Mouse (Mus musculus) kidney, postnatal 0 days (tissue): ENCODE data around the gene Mst1. TPM values are rescaled to one million over a fixed set of nuclear protein-coding genes. Genes with fewer than 3 reads are reported as not detected.

Experiments used
- ATAC-seq: fragments of 200-750 bp; cut with Nextera tagmentation; replicated peaks from 2 replicates; pipeline ENCODE4 v1.8.0; 2017; ENCODE audit warnings: low read depth, moderate number of reproducible peaks, moderate TSS enrichment, moderate library complexity; ENCODE audit not compliant: low FRiP score
- DNase-seq: peaks from one replicate; pipeline ENCODE4 v3.0.0-alpha.2; 2016; ENCODE audit warnings: low spot score
- H3K27ac ChIP-seq: fragments of 300-500 bp; sonication (generic); 2 replicates; pipeline ENCODE4 v1.5.1; 2014; ENCODE audit warnings: mild to moderate bottlenecking
- H3K27me3 ChIP-seq: fragments of 300-500 bp; sonication (generic); 2 replicates; pipeline ENCODE4 v1.6.1; 2014; ENCODE audit warnings: low read length, mixed read lengths; ENCODE audit not compliant: insufficient read depth
- H3K36me3 ChIP-seq: fragments of 300-500 bp; sonication (generic); 2 replicates; pipeline ENCODE4 v1.6.1; 2014; ENCODE audit warnings: low read length, mixed read lengths; ENCODE audit not compliant: insufficient read depth
- H3K4me1 ChIP-seq: fragments of 300-500 bp; sonication (generic); replicated peaks from 2 replicates; pipeline ENCODE4 v1.6.1; 2014; ENCODE audit warnings: antibody characterized with exemption, low read length, mixed read lengths; ENCODE audit not compliant: insufficient read depth
- H3K4me2 ChIP-seq: fragments of 300-500 bp; sonication (generic); 2 replicates; pipeline ENCODE4 v1.6.1; 2014; ENCODE audit warnings: mild to moderate bottlenecking, low read length, moderate library complexity, mixed read lengths
- H3K4me3 ChIP-seq: fragments of 300-500 bp; sonication (generic); replicated peaks from 2 replicates; pipeline ENCODE4 v1.5.1; 2014; ENCODE audit warnings: low read depth, low read length
- H3K9ac ChIP-seq: fragments of 300-500 bp; sonication (generic); 2 replicates; pipeline ENCODE4 v1.6.1; 2014; ENCODE audit warnings: low read depth, low read length
- H3K9me3 ChIP-seq: fragments of 300-500 bp; sonication (generic); replicated peaks from 2 replicates; pipeline ENCODE4 v1.6.1; 2016; ENCODE audit warnings: low read length, inconsistent platforms, mixed read lengths
- CTCF ChIP-seq: IDR thresholded peaks from 2 replicates; pipeline ENCODE4 v1.5.1; 2016; ENCODE audit warnings: antibody characterized with exemption, low read depth, mild to moderate bottlenecking, moderate library complexity
- WGBS: fragments of 180-500 bp; shearing (Covaris S2); extraction: QIAGEN DNeasy Blood & Tissue Kit; methylation state at CpG from one replicate; pipeline ENCODE4 v1.1.7; 2014; 5-methylcytosine and 5-hydroxymethylcytosine counted together
- polyA plus RNA-seq: library from polyadenylated mRNA; unstranded; fragments of >200 nt; fragmentation: Nextera tagmentation; extraction: Ambion mirVana; gene quantifications from 2 replicates; pipeline ENCODE4 v1.2.1, GENCODE M21; 2015

Gene Mst1
- polyA plus RNA-seq, 1 experiment from 2014 or later = 0.39 TPM

DNA sequence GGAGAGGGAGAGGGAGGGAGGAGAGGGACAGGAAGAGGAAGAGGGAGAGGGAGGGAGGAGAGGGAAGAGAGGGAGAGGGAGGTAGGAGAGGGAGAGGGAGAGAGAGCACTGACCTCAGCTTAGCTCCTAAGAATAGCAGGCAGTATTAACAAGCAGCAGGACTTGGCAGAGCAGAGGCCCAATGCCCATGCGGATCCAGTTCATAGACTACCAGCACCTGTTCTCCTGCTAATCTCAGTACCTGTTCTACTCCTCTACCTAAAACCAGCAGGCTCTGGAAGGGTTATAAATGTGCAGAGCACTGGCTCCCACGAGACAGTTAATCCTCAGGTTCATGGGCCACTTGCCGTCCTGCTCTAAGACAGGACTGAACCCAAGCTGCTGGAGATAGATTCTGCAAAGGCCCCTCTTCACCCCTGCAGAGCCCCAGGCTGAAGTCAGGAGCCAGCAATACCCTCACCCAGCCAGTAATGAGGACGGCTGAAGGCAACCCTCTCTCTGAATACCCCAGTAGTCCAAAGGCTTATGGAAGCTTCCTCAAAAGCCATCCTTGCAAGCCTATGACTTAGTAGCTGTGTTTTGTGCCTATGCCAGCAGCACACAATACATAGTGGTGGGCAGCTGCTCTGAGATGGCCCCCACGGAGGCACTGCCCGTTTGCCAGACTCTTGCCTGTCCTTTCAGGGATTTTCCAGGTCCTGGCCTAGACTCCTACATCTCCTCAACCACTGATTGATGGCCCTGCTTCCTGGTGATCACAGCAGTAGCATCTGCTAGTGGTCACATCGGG is 6.9 kb upstream of the Mst1 start:
- Histone ChIP-seq H3K4me3 (no peak overlapping the region), H3K4me1 (0 out of 2 replicates have a peak, but pooled peaks cover 5% of the 10 kb centered on the region), H3K27me3 (no peaks in the 10 kb centered on the region), H3K27ac (no peak overlapping the region), H3K4me2 (no peak overlapping the region), H3K9ac (peak overlapping the region; percentile 13; the same call in 1 of the 2 replicates), H3K9me3 (no peaks in the 10 kb centered on the region), H3K36me3 (peaks cover 14% of the 10 kb centered on the region; the same call in 1 of the 2 replicates)
- DNase-seq = no peak
- ATAC-seq = no peak
- TF ChIP-seq CTCF = no peak
- 55% methylated on average over 7 of the region's 7 CpGs for WGBS

DNA sequence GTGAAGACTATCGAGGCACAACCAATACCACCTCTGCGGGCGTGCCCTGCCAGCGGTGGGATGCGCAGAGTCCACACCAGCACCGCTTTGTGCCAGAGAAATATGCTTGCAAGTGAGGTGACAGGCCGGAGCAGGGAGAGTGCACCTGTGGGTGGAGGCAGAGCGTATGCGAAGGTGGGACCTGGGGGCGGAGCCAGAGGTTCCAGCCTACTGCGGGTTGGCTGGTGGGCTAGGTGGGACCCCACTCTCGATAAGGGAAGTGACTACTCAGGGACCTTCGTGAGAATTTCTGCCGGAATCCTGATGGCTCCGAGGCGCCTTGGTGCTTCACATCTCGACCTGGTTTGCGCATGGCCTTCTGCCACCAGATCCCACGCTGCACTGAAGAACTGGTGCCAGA is 2.3 kb downstream of the Mst1 start:
- 2% methylated on average over 19 of the region's 19 CpGs for whole genome bisulfite sequencing
- Histone ChIP-seq H3K36me3 (peaks cover 24% of the 10 kb centered on the region), H3K9ac (no peak overlapping the region)

DNA sequence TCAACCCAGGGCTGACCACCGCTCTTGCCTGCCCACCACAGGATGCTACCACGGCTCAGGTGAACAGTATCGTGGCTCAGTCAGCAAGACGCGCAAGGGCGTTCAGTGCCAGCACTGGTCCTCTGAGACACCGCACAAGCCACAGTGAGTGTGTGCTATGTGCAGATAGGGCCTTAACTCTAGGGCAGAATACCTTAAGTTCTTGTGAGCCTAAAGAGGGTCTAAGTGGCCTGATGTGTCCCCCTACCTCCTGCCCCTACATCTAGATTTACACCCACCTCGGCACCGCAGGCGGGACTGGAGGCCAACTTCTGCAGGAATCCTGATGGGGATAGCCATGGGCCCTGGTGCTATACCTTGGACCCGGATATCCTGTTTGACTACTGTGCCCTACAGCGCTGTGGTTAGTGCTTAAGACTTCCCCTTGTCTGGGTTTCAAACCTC is 2.8 kb downstream of the Mst1 start, which contains the start of gene Rnf123:
TSS of gene Rnf123 (minus strand) at position 359 of the 444 bp plus-strand sequence.
- WGBS = 24% methylated on average over 12 of the region's 12 CpGs

More for the DNA sequence above, 2.3 kb downstream of the Mst1 start:
- Histone ChIP-seq H3K4me2 (peak overlapping the region; percentile 32), H3K4me1 (0 out of 2 replicates have a peak, but pooled peaks cover 9% of the 10 kb centered on the region), H3K9me3 (no peaks in the 10 kb centered on the region), H3K27ac (no peak overlapping the region), H3K27me3 (no peaks in the 10 kb centered on the region), H3K4me3 (no peak overlapping the region; the same call in 1 of the 2 replicates)
- TF ChIP-seq CTCF = no peak
- ATAC-seq (no peak), DNase-seq (no peak)

GRCm38 (mm10) chr9:108083561-108083960 is 3.3 kb downstream of the Mst1 start:
- ATAC-seq = no peak
- H3K4me2 ChIP-seq = no peak overlapping the region
- H3K9me3 ChIP-seq = no peaks in the 10 kb centered on the region
- TF ChIP-seq CTCF = no peak
- WGBS = 73% methylated on average over 6 of the region's 6 CpGs
- no peaks in the 10 kb centered on the region for H3K27me3 ChIP-seq
- no peak overlapping the region for H3K27ac ChIP-seq
- H3K4me1 ChIP-seq = 0 out of 2 replicates have a peak, but pooled peaks cover 2% of the 10 kb centered on the region
- no peak overlapping the region for H3K9ac ChIP-seq
- H3K4me3 ChIP-seq = no peak overlapping the region
- DNase-seq = no peak
- peaks cover 29% of the 10 kb centered on the region for H3K36me3 ChIP-seq

More for the DNA sequence above, 2.8 kb downstream of the Mst1 start, which contains the start of gene Rnf123:
- Histone ChIP-seq H3K36me3 (peaks cover 28% of the 10 kb centered on the region), H3K4me1 (0 out of 2 replicates have a peak, but pooled peaks cover 7% of the 10 kb centered on the region), H3K4me3 (no peak within 1 kb of the TSS; the same call in 1 of the 2 replicates), H3K27me3 (no peaks in the 10 kb centered on the region), H3K4me2 (peak within 1 kb of the TSS; percentile 32), H3K27ac (no peak within 1 kb of the TSS), H3K9ac (no peak within 1 kb of the TSS), H3K9me3 (no peaks in the 10 kb centered on the region)
- no peak for TF ChIP-seq CTCF
- ATAC-seq = no peak
- DNase-seq = no peak

- H3K36me3 ChIP-seq = peaks cover 45% of the 10 kb centered on the region
- 87% methylated on average over 4 of the region's 4 CpGs for WGBS
- ATAC-seq = no peak
Observed at GRCm38 (mm10) chr9:108085261-108085660, 5.0 kb downstream of the Mst1 start.

DNA sequence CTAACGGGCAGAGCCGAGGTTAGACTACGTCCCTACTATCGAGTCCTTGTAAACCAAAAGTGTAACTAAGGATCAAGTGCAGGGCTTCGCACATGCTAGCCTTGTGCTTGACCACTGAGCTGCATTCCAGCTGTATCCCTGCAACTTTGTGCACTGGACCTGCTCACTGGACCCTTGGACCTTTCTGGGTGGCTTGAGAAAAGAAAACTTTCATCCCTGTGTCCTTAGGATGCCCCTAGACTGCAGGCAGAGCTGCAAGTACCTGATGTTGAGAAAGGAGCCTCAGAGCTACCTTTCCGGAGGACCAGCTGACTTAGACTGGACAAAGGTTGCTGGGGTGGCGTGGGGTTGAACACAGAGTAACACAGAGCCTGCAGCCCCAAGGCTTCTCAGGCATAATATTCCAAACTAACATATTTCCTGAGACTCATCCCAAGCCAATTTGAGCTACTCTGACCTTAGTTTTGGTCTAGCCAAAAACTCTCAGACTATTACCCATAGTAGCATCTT is 10.4 kb downstream of the Mst1 start:
- Histone ChIP-seq H3K27ac (no peak overlapping the region), H3K4me2 (no peak overlapping the region), H3K4me1 (peaks cover 3% of the 10 kb centered on the region; the same call in 1 of the 2 replicates), H3K27me3 (no peaks in the 10 kb centered on the region), H3K4me3 (no peak overlapping the region), H3K9me3 (no peaks in the 10 kb centered on the region), H3K9ac (no peak overlapping the region), H3K36me3 (peaks cover 54% of the 10 kb centered on the region)
- TF ChIP-seq CTCF = no peak
- 89% methylated on average over 7 of the region's 7 CpGs for whole genome bisulfite sequencing
- peak; percentile 27; the same call in 1 of the 2 replicates for ATAC-seq
- DNase-seq = no peak

More at GRCm38 (mm10) chr9:108085261-108085660, 5.0 kb downstream of the Mst1 start:
- no peak overlapping the region for H3K4me2 ChIP-seq
- no peaks in the 10 kb centered on the region for H3K27me3 ChIP-seq
- no peak overlapping the region for H3K27ac ChIP-seq
- no peak overlapping the region for H3K4me3 ChIP-seq
- H3K9ac ChIP-seq = no peak overlapping the region
- no peaks in the 10 kb centered on the region for H3K9me3 ChIP-seq
- no peaks in the 10 kb centered on the region for H3K4me1 ChIP-seq
- no peak for TF ChIP-seq CTCF
- DNase-seq = no peak
